ENCODE assay signal across 21 mouse cellular contexts in genomic region chr11:52059001-52059400, GRCm38 (mm10).
"Had no signal": no experiment of that assay in that cellular context is flagged by ENCODE, and none has a peak within 500 bp of the region (broad histone marks: within the 10 kb centered on the region; RNA-seq: fewer than 3 reads in every experiment).

No protein-coding gene starts in this region.

- H3K27ac ChIP-seq: heart, adult 2 months; heart, embryonic 13.5 days; heart, embryonic 15.5 days; hindbrain, embryonic 13.5 days; hindbrain, embryonic 15.5 days; hindbrain, postnatal 0 days; limb, embryonic 13.5 days; limb, embryonic 15.5 days; liver, embryonic 12.5 days; liver, embryonic 14.5 days had no signal

- H3K36me3 ChIP-seq: heart, embryonic 13.5 days; heart, embryonic 15.5 days; hindbrain, embryonic 13.5 days; hindbrain, embryonic 15.5 days; limb, embryonic 13.5 days; limb, embryonic 15.5 days; liver, embryonic 12.5 days had no signal

- H3K27me3 ChIP-seq: heart, embryonic 13.5 days; heart, embryonic 15.5 days; hindbrain, embryonic 13.5 days; hindbrain, embryonic 15.5 days; limb, embryonic 13.5 days; limb, embryonic 15.5 days; liver, embryonic 12.5 days had no signal

- H3K4me3 ChIP-seq: heart, adult 2 months; heart, embryonic 13.5 days; heart, embryonic 15.5 days; hindbrain, embryonic 13.5 days; hindbrain, embryonic 15.5 days; limb, embryonic 13.5 days; limb, embryonic 15.5 days; liver, embryonic 12.5 days had no signal

- H3K9me3 ChIP-seq: heart, embryonic 13.5 days; heart, embryonic 15.5 days; hindbrain, embryonic 13.5 days; hindbrain, embryonic 15.5 days; limb, embryonic 13.5 days; limb, embryonic 15.5 days had no signal

- H3K4me1 ChIP-seq: hindbrain, embryonic 13.5 days; hindbrain, embryonic 15.5 days; limb, embryonic 13.5 days; limb, embryonic 15.5 days; liver, embryonic 12.5 days had no signal

- H3K9ac ChIP-seq: heart, embryonic 13.5 days; heart, embryonic 15.5 days; hindbrain, embryonic 13.5 days; hindbrain, embryonic 15.5 days; limb, embryonic 13.5 days; limb, embryonic 15.5 days; liver, embryonic 12.5 days; liver, embryonic 14.5 days had no signal

- H3K4me2 ChIP-seq: heart, embryonic 11.5 days; heart, embryonic 13.5 days; heart, embryonic 15.5 days; hindbrain, embryonic 13.5 days; hindbrain, embryonic 15.5 days; limb, embryonic 13.5 days; limb, embryonic 15.5 days; liver, embryonic 12.5 days had no signal

- DNase-seq: gastrocnemius, postnatal 14 days; gastrocnemius, postnatal 36 days; heart, adult 11 months; heart, adult 2 months; heart, postnatal 14 days; heart, postnatal 36 days; kidney, adult 11 months; layer of hippocampus, adult 9-11 months; layer of hippocampus, postnatal 36 days; left cerebral cortex, postnatal 4 days had no signal

- ATAC-seq: hindbrain, postnatal 0 days; intestine, embryonic 16.5 days; liver, embryonic 12.5 days had no signal
